Mouse (Mus musculus) forebrain, embryonic 11.5 days (tissue): ENCODE results near the gene Figla. TPM values are rescaled to one million over a fixed set of nuclear protein-coding genes. Genes with fewer than 3 reads are reported as not detected.
"Not testable (repeated sequence)": the region's sequence is repeated elsewhere in the genome, so short reads cannot be mapped to it uniquely, and the experiment has no call there.

Source experiments
- ATAC-seq: fragments of 200-750 bp; cut with Nextera tagmentation; replicated peaks from 2 replicates; pipeline ENCODE4 v1.8.0; 2017; ENCODE audit warnings: moderate TSS enrichment; ENCODE audit not compliant: low FRiP score
- DNase-seq: peaks from one replicate; pipeline ENCODE4 v3.0.0-alpha.2; 2017; ENCODE audit warnings: low spot score
- H3K27ac ChIP-seq: fragments of 300-500 bp; sonication (generic); 2 replicates; pipeline ENCODE4 v1.5.1; 2014; ENCODE audit warnings: low read depth, low read length
- H3K27me3 ChIP-seq: fragments of 300-500 bp; sonication (generic); 2 replicates; pipeline ENCODE4 v1.6.1; 2014; ENCODE audit warnings: mild to moderate bottlenecking, low read length, mixed read lengths; ENCODE audit not compliant: control insufficient read depth, insufficient read depth
- H3K36me3 ChIP-seq: fragments of 300-500 bp; sonication (generic); 2 replicates; pipeline ENCODE4 v1.6.1; 2014; ENCODE audit warnings: mild to moderate bottlenecking, low read length, moderate library complexity, mixed read lengths; ENCODE audit not compliant: control insufficient read depth, insufficient read depth
- H3K4me1 ChIP-seq: fragments of 300-500 bp; sonication (generic); replicated peaks from 2 replicates; pipeline ENCODE4 v1.6.1; 2014; ENCODE audit warnings: low read length, mixed read lengths; ENCODE audit not compliant: control insufficient read depth, insufficient read depth
- H3K4me2 ChIP-seq: fragments of 300-500 bp; sonication (generic); 2 replicates; pipeline ENCODE4 v1.6.1; 2014; ENCODE audit warnings: low read depth, mild to moderate bottlenecking, low read length, moderate library complexity, mixed read lengths; ENCODE audit not compliant: severe bottlenecking
- H3K4me3 ChIP-seq: fragments of 300-500 bp; sonication (generic); 2 replicates; pipeline ENCODE4 v1.5.1; 2014; ENCODE audit warnings: low read depth, low read length
- H3K9ac ChIP-seq: fragments of 300-500 bp; sonication (generic); 2 replicates; pipeline ENCODE4 v1.6.1; 2014; ENCODE audit warnings: low read length
- H3K9me3 ChIP-seq: fragments of 300-500 bp; sonication (generic); 2 replicates; pipeline ENCODE4 v1.6.1; 2016; ENCODE audit warnings: low read length, mixed read lengths; ENCODE audit not compliant: control insufficient read depth
- WGBS: fragments of 180-500 bp; shearing (Covaris S2); extraction: QIAGEN DNeasy Blood & Tissue Kit; methylation state at CpG from one replicate; pipeline ENCODE4 v1.1.7; 2014; 5-methylcytosine and 5-hydroxymethylcytosine counted together
- polyA plus RNA-seq: library from polyadenylated mRNA; unstranded; fragments of >200 nt; fragmentation: Nextera tagmentation; extraction: Ambion mirVana; gene quantifications from 2 replicates; pipeline ENCODE4 v1.2.1, GENCODE M21; 2014

The Figla gene
- polyA plus RNA-seq, 1 experiment from 2014 or later = not detected

GRCm38 (mm10) chr6:85984351-85984750, 31.6 kb upstream of the Figla start:
- Histone ChIP-seq H3K36me3 (no peaks in the 10 kb centered on the region), H3K9ac (no peak overlapping the region), H3K27ac (no peak overlapping the region), H3K4me3 (no peak overlapping the region), H3K4me2 (no peak overlapping the region), H3K4me1 (no peaks in the 10 kb centered on the region), H3K27me3 (no peaks in the 10 kb centered on the region), H3K9me3 (no peaks in the 10 kb centered on the region)
- ATAC-seq = no peak
- 78% methylated on average over 8 of the region's 8 CpGs for WGBS
- peak; percentile 8 for DNase-seq

- not testable (repeated sequence) for H3K27ac ChIP-seq, H3K4me2 ChIP-seq, H3K27me3 ChIP-seq, H3K4me1 ChIP-seq, DNase-seq, H3K36me3 ChIP-seq, H3K4me3 ChIP-seq, ATAC-seq, H3K9me3 ChIP-seq, H3K9ac ChIP-seq
- 87% methylated on average over 5 of the region's 5 CpGs for WGBS
Observed at GRCm38 (mm10) chr6:85989570-85989969, 26.4 kb upstream of the Figla start.

- 83% methylated on average over 5 of the region's 5 CpGs for WGBS
- H3K9me3 ChIP-seq, H3K27ac ChIP-seq, H3K9ac ChIP-seq, ATAC-seq, H3K4me2 ChIP-seq, H3K4me3 ChIP-seq, H3K27me3 ChIP-seq, H3K36me3 ChIP-seq, H3K4me1 ChIP-seq: not testable (repeated sequence)
- DNase-seq = peak; percentile 13
Observed at GRCm38 (mm10) chr6:85990774-85991173, 25.2 kb upstream of the Figla start.

GRCm38 (mm10) chr6:86003405-86003925, 12.5 kb upstream of the Figla start:
- Histone ChIP-seq H3K9ac (no peak overlapping the region), H3K4me3 (no peak overlapping the region), H3K4me2 (no peak overlapping the region), H3K27ac (no peak overlapping the region), H3K27me3 (no peaks in the 10 kb centered on the region), H3K9me3 (no peaks in the 10 kb centered on the region), H3K4me1 (no peaks in the 10 kb centered on the region), H3K36me3 (no peaks in the 10 kb centered on the region)
- DNase-seq (peak; percentile 51), ATAC-seq (no peak)
- 76% methylated on average over 18 of the region's 18 CpGs for WGBS

- Histone ChIP-seq H3K4me2 (0 out of 2 replicates have a peak overlapping the region, but pooled peaks have one; percentile 22), H3K4me1 (no peaks in the 10 kb centered on the region), H3K9ac (no peak overlapping the region), H3K27ac (no peak overlapping the region), H3K4me3 (no peak overlapping the region), H3K36me3 (no peaks in the 10 kb centered on the region), H3K9me3 (no peaks in the 10 kb centered on the region), H3K27me3 (no peaks in the 10 kb centered on the region)
- DNase-seq = peak; percentile 92
- whole genome bisulfite sequencing = 16% methylated on average over 18 of the region's 18 CpGs
- peak; percentile 92 for ATAC-seq
Observed at GRCm38 (mm10) chr6:86004271-86005148, 11.5 kb upstream of the Figla start.

GRCm38 (mm10) chr6:86009980-86010379, 6.0 kb upstream of the Figla start:
- WGBS = 39% methylated on average over 4 of the region's 4 CpGs
- H3K9me3 ChIP-seq = no peaks in the 10 kb centered on the region
- no peaks in the 10 kb centered on the region for H3K4me1 ChIP-seq
- H3K9ac ChIP-seq = no peak overlapping the region
- no peak overlapping the region for H3K4me2 ChIP-seq
- H3K36me3 ChIP-seq = no peaks in the 10 kb centered on the region
- no peak overlapping the region for H3K4me3 ChIP-seq
- no peaks in the 10 kb centered on the region for H3K27me3 ChIP-seq
- peak; percentile 64 for DNase-seq
- H3K27ac ChIP-seq = no peak overlapping the region
- ATAC-seq = no peak

- not testable (repeated sequence) for H3K36me3 ChIP-seq, H3K4me2 ChIP-seq, H3K4me3 ChIP-seq, ATAC-seq, H3K27ac ChIP-seq, H3K27me3 ChIP-seq, H3K9ac ChIP-seq, H3K9me3 ChIP-seq, H3K4me1 ChIP-seq
- peak; percentile 36 for DNase-seq
- 80% methylated on average over 5 of the region's 5 CpGs for WGBS
Observed at GRCm38 (mm10) chr6:86014812-86015211, 1.2 kb upstream of the Figla start.

GRCm38 (mm10) chr6:86016793-86017350, 901 bp downstream of the Figla start:
- no peak overlapping the region for H3K27ac ChIP-seq
- H3K4me1 ChIP-seq = no peaks in the 10 kb centered on the region
- no peaks in the 10 kb centered on the region for H3K36me3 ChIP-seq
- WGBS = 87% methylated on average over 23 of the region's 23 CpGs
- DNase-seq (no peak), ATAC-seq (no peak)
- H3K9ac ChIP-seq = no peak overlapping the region
- H3K4me2 ChIP-seq = no peak overlapping the region
- no peaks in the 10 kb centered on the region for H3K9me3 ChIP-seq
- H3K4me3 ChIP-seq = no peak overlapping the region
- H3K27me3 ChIP-seq = no peaks in the 10 kb centered on the region
